Mouse (Mus musculus) testis, adult 2 months (tissue): ENCODE measurements around the gene Dap3.

Experiments used
- CTCF ChIP-seq: fragments of 200-500 bp; IDR thresholded peaks from 2 replicates; pipeline ENCODE4 v1.5.1; 2012; ENCODE audit warnings: low read depth, mild to moderate bottlenecking, inconsistent platforms, low read length, moderate library complexity; ENCODE audit not compliant: control insufficient read depth, insufficient read depth, insufficient replicate concordance
- POLR2A ChIP-seq: fragments of 200-500 bp; IDR thresholded peaks from 2 replicates; pipeline ENCODE4 v1.6.1; 2012; ENCODE audit warnings: low read depth, mild to moderate bottlenecking, inconsistent platforms, low read length, moderate library complexity; ENCODE audit not compliant: control insufficient read depth

- TF ChIP-seq POLR2A (no peak), CTCF (no peak)
Observed at GRCm38 (mm10) chr3:88921411-88921810, 29.6 kb downstream of the Dap3 start.
